Mouse (Mus musculus) kidney, postnatal 0 days (tissue): ENCODE measurements around the gene Ccdc116. TPM values are rescaled to one million over a fixed set of nuclear protein-coding genes. Genes with fewer than 3 reads are reported as not detected.
"Not testable (repeated sequence)": the region's sequence is repeated elsewhere in the genome, so short reads cannot be mapped to it uniquely, and the experiment has no call there.

Source experiments
- ATAC-seq: fragments of 200-750 bp; cut with Nextera tagmentation; replicated peaks from 2 replicates; pipeline ENCODE4 v1.8.0; 2017; ENCODE audit warnings: low read depth, moderate number of reproducible peaks, moderate TSS enrichment, moderate library complexity; ENCODE audit not compliant: low FRiP score
- DNase-seq: peaks from one replicate; pipeline ENCODE4 v3.0.0-alpha.2; 2016; ENCODE audit warnings: low spot score
- H3K27ac ChIP-seq: fragments of 300-500 bp; sonication (generic); 2 replicates; pipeline ENCODE4 v1.5.1; 2014; ENCODE audit warnings: mild to moderate bottlenecking
- H3K27me3 ChIP-seq: fragments of 300-500 bp; sonication (generic); 2 replicates; pipeline ENCODE4 v1.6.1; 2014; ENCODE audit warnings: low read length, mixed read lengths; ENCODE audit not compliant: insufficient read depth
- H3K36me3 ChIP-seq: fragments of 300-500 bp; sonication (generic); 2 replicates; pipeline ENCODE4 v1.6.1; 2014; ENCODE audit warnings: low read length, mixed read lengths; ENCODE audit not compliant: insufficient read depth
- H3K4me1 ChIP-seq: fragments of 300-500 bp; sonication (generic); replicated peaks from 2 replicates; pipeline ENCODE4 v1.6.1; 2014; ENCODE audit warnings: antibody characterized with exemption, low read length, mixed read lengths; ENCODE audit not compliant: insufficient read depth
- H3K4me2 ChIP-seq: fragments of 300-500 bp; sonication (generic); 2 replicates; pipeline ENCODE4 v1.6.1; 2014; ENCODE audit warnings: mild to moderate bottlenecking, low read length, moderate library complexity, mixed read lengths
- H3K4me3 ChIP-seq: fragments of 300-500 bp; sonication (generic); replicated peaks from 2 replicates; pipeline ENCODE4 v1.5.1; 2014; ENCODE audit warnings: low read depth, low read length
- H3K9ac ChIP-seq: fragments of 300-500 bp; sonication (generic); 2 replicates; pipeline ENCODE4 v1.6.1; 2014; ENCODE audit warnings: low read depth, low read length
- H3K9me3 ChIP-seq: fragments of 300-500 bp; sonication (generic); replicated peaks from 2 replicates; pipeline ENCODE4 v1.6.1; 2016; ENCODE audit warnings: low read length, inconsistent platforms, mixed read lengths
- CTCF ChIP-seq: IDR thresholded peaks from 2 replicates; pipeline ENCODE4 v1.5.1; 2016; ENCODE audit warnings: antibody characterized with exemption, low read depth, mild to moderate bottlenecking, moderate library complexity
- WGBS: fragments of 180-500 bp; shearing (Covaris S2); extraction: QIAGEN DNeasy Blood & Tissue Kit; methylation state at CpG from one replicate; pipeline ENCODE4 v1.1.7; 2014; 5-methylcytosine and 5-hydroxymethylcytosine counted together
- polyA plus RNA-seq: library from polyadenylated mRNA; unstranded; fragments of >200 nt; fragmentation: Nextera tagmentation; extraction: Ambion mirVana; gene quantifications from 2 replicates; pipeline ENCODE4 v1.2.1, GENCODE M21; 2015

Gene Ccdc116
- polyA plus RNA-seq, 1 experiment from 2014 or later = 0.34 TPM

- Histone ChIP-seq H3K4me2 (no peak overlapping the region), H3K27ac (no peak overlapping the region), H3K27me3 (no peaks in the 10 kb centered on the region), H3K36me3 (peaks cover 11% of the 10 kb centered on the region; the same call in 1 of the 2 replicates), H3K4me1 (no peaks in the 10 kb centered on the region), H3K9ac (no peak overlapping the region), H3K9me3 (no peaks in the 10 kb centered on the region), H3K4me3 (no peak overlapping the region)
- DNase-seq = no peak
- ATAC-seq = no peak
- 100% methylated on average over 1 of the region's 1 CpGs for WGBS
- TF ChIP-seq CTCF = no peak
Measured at GRCm38 (mm10) chr16:17177623-17178170, 30.7 kb upstream of the Ccdc116 start.

- DNase-seq (no peak), ATAC-seq (no peak)
- no peak overlapping the region for H3K9ac ChIP-seq
- 87% methylated on average over 2 of the region's 2 CpGs for WGBS
- H3K4me2 ChIP-seq = no peak overlapping the region
- no peaks in the 10 kb centered on the region for H3K27me3 ChIP-seq
- H3K9me3 ChIP-seq = no peaks in the 10 kb centered on the region
- H3K36me3 ChIP-seq = peaks cover 18% of the 10 kb centered on the region
- no peaks in the 10 kb centered on the region for H3K4me1 ChIP-seq
- H3K27ac ChIP-seq = no peak overlapping the region
- no peak for TF ChIP-seq CTCF
- no peak overlapping the region for H3K4me3 ChIP-seq
Measured at GRCm38 (mm10) chr16:17175765-17176164, 28.7 kb upstream of the Ccdc116 start.

- Histone ChIP-seq H3K4me1 (no peaks in the 10 kb centered on the region), H3K4me3 (no peak overlapping the region), H3K9ac (no peak overlapping the region), H3K9me3 (no peaks in the 10 kb centered on the region), H3K27me3 (no peaks in the 10 kb centered on the region), H3K4me2 (no peak overlapping the region), H3K36me3 (peaks cover 18% of the 10 kb centered on the region), H3K27ac (no peak overlapping the region)
- DNase-seq (no peak), ATAC-seq (no peak)
- no peak for TF ChIP-seq CTCF
- WGBS = 83% methylated on average over 5 of the region's 5 CpGs
Measured at GRCm38 (mm10) chr16:17168049-17168448, 21.0 kb upstream of the Ccdc116 start.

GRCm38 (mm10) chr16:17167179-17167578 is 20.1 kb upstream of the Ccdc116 start:
- no peaks in the 10 kb centered on the region for H3K27me3 ChIP-seq
- no peaks in the 10 kb centered on the region for H3K9me3 ChIP-seq
- no peak overlapping the region for H3K27ac ChIP-seq
- peaks cover 11% of the 10 kb centered on the region; the same call in 1 of the 2 replicates for H3K36me3 ChIP-seq
- ATAC-seq (no peak), DNase-seq (no peak)
- no peak for TF ChIP-seq CTCF
- H3K4me1 ChIP-seq = no peaks in the 10 kb centered on the region
- H3K9ac ChIP-seq = no peak overlapping the region
- H3K4me2 ChIP-seq = no peak overlapping the region
- no peak overlapping the region for H3K4me3 ChIP-seq

GRCm38 (mm10) chr16:17165478-17165877 is 18.4 kb upstream of the Ccdc116 start:
- not testable (repeated sequence) for H3K4me3 ChIP-seq, H3K9me3 ChIP-seq, H3K4me2 ChIP-seq, DNase-seq, H3K9ac ChIP-seq, ATAC-seq, H3K27me3 ChIP-seq, H3K4me1 ChIP-seq, H3K36me3 ChIP-seq, H3K27ac ChIP-seq
- WGBS = 91% methylated on average over 1 of the region's 1 CpGs

- Histone ChIP-seq H3K27me3 (no peaks in the 10 kb centered on the region), H3K9me3 (no peaks in the 10 kb centered on the region), H3K4me1 (no peaks in the 10 kb centered on the region), H3K9ac (no peak overlapping the region), H3K4me3 (no peak overlapping the region), H3K36me3 (peaks cover 34% of the 10 kb centered on the region), H3K27ac (no peak overlapping the region), H3K4me2 (no peak overlapping the region)
- 94% methylated on average over 2 of the region's 2 CpGs for WGBS
- ATAC-seq (no peak), DNase-seq (no peak)
- no peak for TF ChIP-seq CTCF
Measured at GRCm38 (mm10) chr16:17154346-17154745, 7.3 kb upstream of the Ccdc116 start.

- Histone ChIP-seq H3K27ac (no peak overlapping the region), H3K4me1 (peaks cover 13% of the 10 kb centered on the region), H3K36me3 (peaks cover 31% of the 10 kb centered on the region), H3K27me3 (no peaks in the 10 kb centered on the region), H3K9ac (no peak overlapping the region), H3K4me2 (no peak overlapping the region), H3K4me3 (no peak overlapping the region), H3K9me3 (no peaks in the 10 kb centered on the region)
- ATAC-seq = no peak
- WGBS = 97% methylated on average over 4 of the region's 4 CpGs
- DNase-seq = no peak
- TF ChIP-seq CTCF = no peak
Measured at GRCm38 (mm10) chr16:17151874-17152273, 4.8 kb upstream of the Ccdc116 start.
